Mouse (Mus musculus): ENCODE results near the gene Klhl8. TPM values are rescaled to one million over a fixed set of nuclear protein-coding genes. Genes with fewer than 3 reads are reported as not detected.
"Not testable (repeated sequence)": the region's sequence is repeated elsewhere in the genome, so short reads cannot be mapped to it uniquely, and the experiment has no call there.

Klhl8 gene
- total RNA-seq (2021): 19.7 and 25.4 TPM in 2 replicates
- long read RNA-seq, transcript Klhl8-201 (10 exons, 3,193 nt): major isoform, 31 of 58 reads
- long read RNA-seq, partial matches to known transcripts: 4 of 58 reads
- long read RNA-seq, other reads (novel, unspliced or antisense): 23 of 58 reads

DNA sequence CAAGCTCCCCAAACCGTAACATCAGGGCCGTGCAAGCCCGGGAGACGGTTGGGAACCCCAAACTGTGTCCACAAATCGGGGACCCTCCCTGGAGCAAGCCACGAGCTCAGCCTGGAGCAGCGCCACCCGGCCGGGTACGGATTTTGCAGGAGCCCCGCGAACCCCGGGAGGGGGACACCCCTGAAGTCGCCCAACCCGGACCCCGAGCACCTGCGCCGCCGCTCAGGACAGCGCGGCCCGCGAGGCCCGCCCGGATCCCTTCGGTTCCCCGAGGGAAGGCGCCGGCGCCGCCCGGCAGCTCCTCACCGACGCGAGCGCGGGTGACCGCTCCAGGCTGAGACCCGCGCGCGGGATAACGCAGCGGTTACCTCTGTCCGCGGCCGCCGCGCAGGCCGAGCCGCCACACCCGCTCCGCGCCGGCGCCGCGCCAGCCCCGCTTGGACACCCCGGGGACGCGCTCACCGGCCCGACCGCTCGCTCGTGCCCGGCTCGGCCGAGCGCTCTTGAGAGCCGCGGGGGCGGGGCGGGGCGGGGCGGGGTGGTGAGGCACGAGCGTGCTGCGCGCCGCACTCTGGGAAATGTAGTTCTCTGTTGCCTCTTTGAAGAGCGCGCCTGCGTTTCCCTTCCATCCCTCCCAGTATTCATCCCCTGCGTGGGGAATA, at the start of gene Klhl8:
TSS of gene Klhl8 (minus strand) at position 512 of the 662 bp plus-strand sequence.
- DNase-seq: peak; percentile 91

DNA sequence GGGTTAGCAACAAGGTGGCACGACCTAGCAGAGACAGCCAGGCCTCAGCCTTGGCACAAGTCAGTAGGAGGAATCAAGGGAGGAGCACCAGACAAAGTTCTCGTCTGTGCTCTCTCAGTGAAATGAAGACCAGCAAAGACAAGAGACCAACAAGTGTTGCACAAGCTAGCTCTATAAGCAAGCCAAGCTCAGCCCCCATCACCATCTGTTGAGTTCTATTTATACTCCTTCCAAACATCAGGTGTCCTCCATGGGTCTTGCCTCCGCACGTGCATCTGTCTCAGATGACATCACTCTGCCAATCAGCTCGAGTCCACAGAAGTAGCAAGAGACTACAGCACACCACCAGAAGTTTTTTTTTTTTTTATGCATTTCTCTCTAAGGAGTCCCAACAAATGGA, 43.6 kb upstream of the Klhl8 start:
- DNase-seq: no peak

DNA sequence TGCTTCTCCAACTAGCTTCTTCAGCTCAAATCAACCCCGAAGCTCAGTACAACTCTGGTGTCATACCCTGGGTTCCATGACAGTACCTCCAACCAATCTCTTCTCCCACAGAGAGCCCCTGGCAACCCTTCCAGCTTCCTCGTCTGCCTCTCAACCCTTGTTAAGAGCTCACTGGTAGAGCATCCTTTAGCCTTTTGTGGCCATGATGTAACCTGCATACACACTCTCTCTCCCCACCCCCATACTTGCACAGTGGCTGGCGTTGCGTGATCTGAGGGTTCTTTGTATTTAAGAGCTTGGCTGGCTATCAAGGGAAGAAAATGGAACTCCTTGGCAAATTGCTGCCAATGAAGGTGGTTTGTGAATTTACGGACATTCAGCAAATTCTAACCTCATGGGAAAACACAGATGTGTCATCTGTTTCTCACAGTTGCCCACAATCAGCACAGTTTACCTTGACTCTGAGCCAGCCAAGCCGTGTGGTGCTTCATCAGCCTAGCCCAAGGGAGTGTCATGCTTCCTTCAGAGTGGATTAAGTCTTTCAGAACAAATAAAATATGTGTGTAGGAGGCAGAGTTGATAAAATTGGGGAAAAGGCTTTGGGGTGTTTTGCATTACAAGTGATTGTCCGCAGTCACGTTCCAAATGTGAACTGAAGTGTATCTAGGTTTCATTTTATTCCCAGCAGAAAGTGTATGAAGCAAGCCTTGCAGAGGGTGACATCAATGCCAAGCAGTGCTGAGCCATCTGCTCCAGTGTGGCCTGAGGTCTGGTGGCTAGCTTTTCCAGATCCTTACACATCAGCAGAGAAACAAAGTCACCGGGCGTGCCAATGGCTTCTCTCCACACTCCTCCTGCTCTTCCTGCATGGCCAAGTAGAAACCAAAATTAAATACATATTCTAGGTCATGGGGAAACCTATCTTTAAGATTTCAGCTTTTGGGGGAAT, 42.4 kb upstream of the Klhl8 start:
- no peak for DNase-seq

DNA sequence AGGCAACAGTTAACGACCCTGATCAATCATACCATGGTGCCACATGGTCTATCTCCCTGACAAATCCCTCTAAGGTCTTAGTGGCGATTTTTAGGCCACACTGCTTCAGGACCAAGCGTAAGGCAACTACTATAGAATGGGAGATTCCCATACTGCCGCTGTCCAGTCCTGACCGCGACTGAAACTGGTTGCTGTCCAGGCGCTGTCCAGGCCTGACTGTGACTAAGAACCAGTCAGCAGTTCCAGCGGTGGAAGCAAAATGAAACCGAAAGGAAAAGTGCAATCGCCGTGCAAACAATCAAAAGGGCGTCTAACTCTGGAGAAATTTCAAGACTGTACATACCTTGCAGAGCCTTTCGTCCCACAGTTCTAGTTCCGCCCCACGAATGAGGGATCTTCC, 39.1 kb upstream of the Klhl8 start:
- DNase-seq: not testable (repeated sequence)

DNA sequence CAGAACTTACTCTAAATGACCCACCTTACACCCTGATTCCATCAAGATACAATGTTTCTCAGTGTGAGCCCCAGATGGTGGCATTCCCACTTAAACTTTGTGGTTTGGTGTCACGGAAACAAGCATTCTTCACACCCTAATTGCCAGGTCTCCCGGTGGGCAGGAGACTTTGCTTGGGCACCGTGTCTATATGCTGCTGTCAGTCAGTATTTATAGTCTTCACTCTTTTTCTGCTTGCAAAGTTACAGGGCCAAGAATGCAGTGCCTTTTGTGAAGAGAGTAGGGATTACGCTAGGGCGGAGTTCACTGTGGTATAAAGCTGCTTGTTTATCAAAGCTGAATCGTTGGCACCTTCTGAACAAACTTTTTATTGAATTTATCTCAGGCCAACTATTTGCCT, 32.1 kb upstream of the Klhl8 start:
- DNase-seq: no peak

DNA sequence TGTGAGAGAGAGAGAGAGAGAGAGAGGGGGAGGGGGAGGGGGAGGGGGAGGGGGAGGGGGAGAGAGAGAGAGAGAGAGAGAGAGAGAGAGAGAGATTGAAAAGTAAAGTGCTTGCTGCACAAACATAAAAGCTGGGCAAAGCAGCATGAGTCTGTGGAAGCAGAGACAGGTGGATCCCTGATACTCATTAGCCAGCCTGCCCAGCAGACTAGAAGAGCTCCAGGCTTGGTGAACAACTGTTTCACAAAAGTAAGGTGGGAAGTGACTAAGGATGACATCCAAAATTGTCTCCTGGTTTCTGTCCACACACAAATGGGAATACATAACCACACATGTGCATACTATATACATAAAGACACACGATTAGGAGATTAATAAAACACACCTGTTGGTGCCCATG, 28.8 kb upstream of the Klhl8 start:
- no peak for DNase-seq

DNA sequence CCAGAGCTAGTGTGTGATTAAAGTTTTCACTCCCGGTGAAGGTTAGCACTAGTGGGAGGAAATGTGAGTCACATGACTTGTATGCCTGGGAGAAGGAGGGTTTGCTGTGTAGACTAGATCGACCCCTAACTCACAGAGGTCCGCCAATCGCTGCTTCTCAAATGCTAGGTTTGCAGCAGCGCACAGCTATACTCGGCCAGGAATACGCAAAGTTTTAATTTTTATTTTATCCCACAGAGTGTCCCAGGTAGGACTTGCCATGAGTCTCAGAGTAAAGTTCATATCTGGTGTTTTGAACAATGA, 28.2 kb upstream of the Klhl8 start:
- no peak for DNase-seq

DNA sequence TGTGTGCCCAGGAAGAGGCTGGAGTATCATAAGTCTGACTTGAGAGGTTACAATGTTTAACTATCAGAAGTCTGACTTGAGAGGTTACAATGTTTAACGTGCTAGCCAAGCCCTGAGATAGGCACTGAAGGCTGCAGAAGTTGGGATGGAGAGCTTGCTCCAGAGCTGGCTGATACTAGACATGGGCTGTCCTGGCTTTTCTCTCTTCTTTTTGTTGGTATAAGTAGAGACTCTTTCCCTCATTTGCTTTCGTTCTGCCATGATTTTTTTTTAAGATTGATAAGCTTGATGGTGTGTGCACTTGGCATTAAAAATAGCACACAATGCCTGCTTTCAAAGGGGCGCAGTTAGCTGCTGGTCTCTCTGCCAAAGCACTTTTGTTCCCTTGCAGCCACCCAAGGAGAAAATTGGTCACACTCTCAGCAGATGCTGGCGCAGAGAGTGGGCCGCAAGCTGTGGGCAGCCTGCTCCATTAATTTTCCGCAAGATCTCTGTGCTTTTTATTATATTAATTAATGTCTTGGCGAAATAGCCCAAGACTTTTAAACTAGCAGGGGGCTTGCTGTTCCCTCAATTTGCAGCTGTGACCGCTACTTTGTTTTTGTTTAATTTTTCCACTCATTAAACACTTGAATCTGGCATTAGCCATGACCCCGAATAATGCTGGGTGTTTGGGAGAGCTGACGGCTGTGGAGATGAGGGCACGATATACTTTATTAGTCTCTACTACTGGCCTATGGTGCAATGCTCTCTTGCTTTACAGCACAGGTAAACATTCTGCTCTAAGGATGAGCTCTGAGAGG, 27.7 kb upstream of the Klhl8 start:
- no peak for DNase-seq

DNA sequence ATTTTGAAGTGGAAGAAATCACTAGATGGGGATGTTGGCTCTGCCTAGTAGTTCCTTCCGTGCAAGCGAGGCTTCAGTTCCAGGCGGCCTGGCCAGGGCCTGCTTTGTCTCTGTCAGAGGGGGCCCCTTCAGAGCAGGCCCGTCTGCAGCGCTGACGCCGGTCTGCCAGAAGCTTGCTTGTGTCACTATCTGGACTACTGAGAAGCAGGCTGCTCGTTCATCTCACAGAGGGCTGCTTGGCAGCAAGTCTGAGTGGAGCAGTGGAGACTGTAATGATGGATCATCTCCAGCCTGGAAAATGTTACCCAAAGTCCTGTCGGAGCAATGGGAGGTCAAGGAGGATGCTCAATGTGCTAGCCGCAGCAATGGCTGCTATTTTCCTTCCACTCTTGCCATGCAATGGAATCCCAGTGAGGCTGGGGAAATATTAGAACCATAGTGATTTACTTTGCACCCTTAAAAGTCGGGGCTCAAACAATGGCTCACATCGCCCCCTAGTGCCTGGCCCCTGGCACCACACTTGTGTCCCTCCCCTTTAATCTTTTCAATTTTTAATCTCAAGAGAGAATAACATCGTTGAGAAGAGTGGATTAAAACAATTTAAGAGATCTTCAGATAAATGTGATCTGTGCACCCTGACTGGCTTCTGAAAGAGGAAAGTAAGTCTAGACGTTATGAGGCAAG, 26.0 kb upstream of the Klhl8 start:
- DNase-seq: peak; percentile 42

DNA sequence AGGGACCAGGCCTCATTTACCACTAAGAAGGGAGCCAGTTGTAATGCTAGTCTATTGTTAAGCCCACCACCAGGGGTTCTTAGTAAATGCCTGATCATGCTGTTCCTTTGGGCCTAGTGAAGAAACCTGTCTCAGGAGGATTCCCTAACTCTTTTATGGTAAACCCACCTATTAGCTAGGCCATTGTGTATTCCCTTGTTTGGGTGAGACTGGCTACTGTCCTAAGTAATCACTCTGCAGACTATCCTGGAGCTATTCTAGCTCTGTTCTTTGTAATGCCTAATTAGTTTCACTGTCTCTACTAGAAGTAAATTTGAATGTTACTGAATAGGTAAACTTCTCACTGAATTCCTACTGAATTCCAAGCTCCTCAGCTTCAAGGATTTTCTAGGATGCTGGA, 20.9 kb upstream of the Klhl8 start:
- DNase-seq: not testable (repeated sequence)

DNA sequence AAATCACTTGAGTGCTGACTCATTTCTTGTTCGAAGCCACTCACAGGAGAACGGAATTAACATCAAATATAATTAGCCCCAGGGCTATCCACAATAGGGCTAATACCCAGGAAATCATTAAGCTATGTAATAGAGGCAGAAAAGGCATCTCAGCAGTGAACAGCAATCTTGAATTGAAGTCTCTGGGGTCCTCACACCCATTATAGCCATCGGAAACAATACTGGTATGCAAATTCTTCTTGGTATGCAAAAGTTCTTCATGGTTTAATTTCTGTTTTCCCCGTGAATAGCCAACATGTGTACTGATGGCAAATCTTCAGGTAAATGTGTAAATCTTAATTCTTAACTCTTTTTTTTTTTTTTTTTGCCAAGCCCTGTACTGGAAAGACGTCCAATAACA, 19.5 kb upstream of the Klhl8 start:
- DNase-seq: no peak

DNA sequence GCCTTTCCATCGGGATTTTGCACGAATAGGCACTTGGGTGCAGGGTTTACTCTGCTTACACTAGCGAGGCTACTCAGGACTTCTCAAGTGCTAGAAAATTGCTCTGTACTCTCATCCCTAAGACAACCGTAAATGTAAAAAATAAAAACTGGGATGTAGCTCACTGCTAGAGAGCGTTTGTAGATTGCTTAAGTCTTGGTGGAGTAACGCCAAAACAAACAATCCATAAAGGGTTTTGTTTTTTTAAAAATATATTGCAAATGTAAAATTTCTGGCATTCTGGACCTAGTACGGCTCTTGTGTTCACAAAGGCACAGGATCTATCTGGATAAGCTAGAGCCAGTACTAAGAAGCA, 17.1 kb upstream of the Klhl8 start:
- no peak for DNase-seq

DNA sequence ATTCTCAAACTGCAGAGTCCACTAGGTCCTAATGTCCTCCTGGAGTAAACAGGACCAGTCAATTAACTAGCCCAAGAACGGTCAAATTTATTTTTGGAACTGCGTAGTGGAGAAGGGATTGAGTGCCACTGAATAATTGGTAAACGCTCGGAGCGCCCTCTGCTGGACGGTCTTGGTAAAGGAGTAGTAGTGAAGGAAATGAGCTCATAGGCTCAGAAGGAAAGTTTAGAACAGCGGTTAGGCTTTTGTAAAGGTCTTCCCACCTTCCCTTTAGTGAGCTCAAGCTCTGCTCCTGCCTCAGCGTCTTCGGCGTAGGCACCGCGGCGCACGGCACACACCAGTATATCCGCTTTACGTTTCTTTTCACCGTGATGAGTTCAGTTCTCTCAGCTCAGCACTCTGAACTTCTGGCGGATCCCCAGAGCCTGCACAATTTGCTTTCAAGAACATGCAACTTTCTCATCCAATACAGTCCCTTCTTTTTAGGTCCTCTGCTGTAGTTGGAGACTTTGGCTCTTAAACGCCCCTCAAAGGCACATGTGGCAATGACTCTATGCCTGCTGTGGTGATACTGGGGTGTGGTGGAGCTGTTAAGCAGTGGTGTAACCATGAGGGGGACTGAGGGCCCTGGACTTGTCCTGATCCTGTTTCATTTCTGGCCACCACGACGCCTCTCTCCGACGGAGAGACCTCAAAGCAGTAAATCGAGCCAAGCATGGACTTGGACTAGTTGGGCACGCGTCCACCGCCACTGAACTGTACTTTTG, 16.6 kb upstream of the Klhl8 start:
- peak; percentile 94 for DNase-seq

DNA sequence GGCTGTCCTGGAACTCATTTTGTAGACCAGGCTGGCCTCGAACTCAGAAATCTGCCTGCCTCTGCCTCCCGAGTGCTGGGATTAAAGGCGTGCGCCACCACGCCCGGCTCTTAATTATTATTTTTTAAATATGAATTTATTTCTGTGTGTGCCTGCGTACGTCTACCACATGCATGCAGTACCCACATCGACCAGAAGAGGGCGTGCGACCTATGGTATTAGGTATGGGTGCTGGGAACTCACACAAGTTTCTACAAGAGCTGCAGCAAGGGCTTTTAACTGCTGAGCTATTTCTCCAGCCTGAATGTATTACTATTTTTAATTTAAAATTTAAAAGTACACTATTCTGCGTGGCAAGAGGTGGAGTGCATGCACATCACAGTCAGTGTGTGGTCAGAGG, 15.3 kb upstream of the Klhl8 start:
- no peak for DNase-seq

DNA sequence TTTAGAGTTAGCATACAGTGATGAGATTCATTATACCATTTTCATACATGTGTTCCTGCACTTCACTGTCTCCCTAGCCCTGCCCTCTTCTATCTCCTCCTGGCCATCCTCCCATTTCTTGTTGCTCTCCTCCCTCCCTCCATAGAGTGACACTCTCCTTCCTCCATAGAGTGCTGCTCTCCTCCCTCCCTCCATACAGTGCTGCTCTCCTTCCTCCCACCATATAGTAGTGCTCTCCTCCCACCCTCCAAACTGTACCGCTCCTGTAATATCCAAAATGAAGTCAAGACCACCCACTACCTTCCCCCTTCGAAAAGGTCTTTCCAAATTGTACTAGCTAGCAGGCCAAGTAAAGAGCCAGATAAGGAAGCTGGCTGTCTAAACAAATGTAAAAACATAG, 12.7 kb upstream of the Klhl8 start:
- no peak for DNase-seq

DNA sequence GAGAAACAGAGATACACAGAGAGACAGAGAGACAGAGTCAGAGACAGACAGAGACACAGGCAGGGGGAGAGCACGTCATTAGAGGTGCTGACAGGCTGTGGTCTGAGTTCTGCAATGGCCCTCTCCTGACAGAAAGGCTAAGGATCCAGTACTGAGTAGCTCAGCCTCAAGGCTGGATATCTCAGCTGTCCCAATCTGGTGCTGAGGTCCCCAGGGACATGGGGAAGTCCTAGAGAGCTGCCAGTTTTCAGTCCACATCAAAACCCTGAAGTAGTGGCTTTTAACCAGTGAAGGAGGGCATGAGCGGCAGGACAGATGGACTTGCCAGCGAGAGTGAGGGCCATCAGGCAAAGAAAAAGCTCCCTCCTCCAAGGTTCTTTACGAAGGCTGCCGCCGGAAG, 12.0 kb upstream of the Klhl8 start:
- no peak for DNase-seq

DNA sequence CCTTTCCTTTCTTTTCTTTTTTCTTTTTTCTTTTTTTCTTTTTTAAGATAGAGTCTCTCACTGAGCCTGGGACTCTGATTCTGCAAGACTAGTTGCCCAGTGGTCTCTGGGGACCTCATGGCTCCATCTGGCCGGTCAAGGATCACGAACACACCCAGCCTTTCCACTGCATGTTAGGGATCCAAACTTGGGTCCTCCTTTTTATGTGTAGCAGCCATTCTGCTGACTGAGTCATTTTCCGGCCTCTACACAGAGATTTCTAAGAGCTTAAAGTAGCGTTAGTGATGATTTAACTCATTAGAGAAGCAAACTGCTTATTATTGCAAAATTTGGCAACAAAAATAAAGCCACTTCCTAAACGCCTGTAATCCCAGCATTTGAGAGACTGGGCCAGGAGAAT, 11.4 kb upstream of the Klhl8 start:
- DNase-seq: no peak

DNA sequence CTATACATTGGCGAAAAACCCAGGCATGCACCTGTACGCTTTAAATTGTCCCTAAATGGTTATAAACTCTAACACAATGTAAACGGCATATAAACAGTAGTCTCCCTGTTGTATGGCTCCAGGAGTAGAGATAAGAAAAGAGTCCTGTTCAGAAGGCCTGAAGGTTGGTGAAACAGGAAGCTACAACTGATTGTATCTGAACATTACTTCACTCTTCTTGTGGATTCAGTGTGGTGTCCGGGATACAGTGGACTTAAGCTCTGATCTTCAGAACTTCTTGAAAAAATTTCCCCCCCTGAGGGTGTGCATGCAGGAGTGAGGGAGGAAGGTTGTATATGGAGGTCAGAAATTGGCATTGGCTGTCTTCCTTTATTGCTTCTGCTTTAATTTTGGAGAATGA, 8.4 kb upstream of the Klhl8 start:
- no peak for DNase-seq

DNA sequence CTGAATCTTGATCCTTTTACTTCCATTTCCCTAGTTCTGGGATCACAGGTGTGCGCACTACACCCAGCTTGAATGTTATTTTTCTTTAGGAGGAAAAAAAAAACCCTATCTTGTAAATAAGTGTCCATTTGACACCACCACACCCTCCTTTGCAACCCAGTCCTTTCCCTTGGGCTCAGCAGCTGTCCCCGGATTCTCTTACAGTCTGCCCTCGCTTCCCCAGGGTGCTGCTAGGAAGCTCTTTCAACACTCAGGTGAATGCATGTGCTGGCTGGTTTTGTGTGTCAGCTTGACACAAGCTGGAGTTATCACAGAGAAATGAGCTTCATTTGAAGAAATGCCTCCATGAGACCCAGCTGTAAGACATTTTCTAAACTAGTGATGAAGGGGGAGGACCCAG, 7.2 kb upstream of the Klhl8 start:
- DNase-seq: no peak

DNA sequence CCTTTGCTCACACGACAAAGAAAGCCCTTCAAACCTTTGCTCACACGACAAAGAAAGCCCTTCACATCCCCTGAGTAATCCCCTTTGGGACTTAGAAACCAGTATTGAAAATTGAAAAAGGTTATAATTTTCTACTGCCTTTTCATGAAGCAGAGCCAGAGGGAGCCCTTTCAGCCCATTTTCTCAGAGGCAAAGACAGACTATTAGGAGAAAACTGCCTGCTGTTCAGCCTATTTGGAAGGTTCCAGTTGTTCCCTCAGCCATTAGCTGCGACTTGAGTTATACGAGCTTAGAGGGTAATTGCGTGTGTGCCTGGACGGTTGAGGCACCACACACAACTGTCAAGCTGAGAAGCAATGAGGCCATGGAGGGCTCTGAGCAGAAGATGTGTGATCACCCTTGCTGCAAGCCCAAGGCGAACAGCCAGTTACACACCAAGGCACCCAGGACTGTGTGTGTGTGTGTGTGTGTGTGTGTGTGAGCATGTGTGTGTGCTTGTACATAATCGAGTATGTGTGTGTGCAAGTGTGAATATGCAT, 6.4 kb upstream of the Klhl8 start:
- DNase-seq: no peak

Data from adrenal gland, postnatal 25 days (tissue).